Mouse (Mus musculus) hindbrain, embryonic 16.5 days (tissue): ENCODE results near the gene Serpinb9b. TPM values are rescaled to one million over a fixed set of nuclear protein-coding genes. Genes with fewer than 3 reads are reported as not detected.

Source experiments
- ATAC-seq: fragments of 200-750 bp; cut with Nextera tagmentation; 2 replicates; pipeline ENCODE4 v1.8.0; 2017; ENCODE audit warnings: moderate TSS enrichment, moderate library complexity
- H3K27ac ChIP-seq: fragments of 300-500 bp; sonication (generic); 2 replicates; pipeline ENCODE4 v1.5.1; 2014; ENCODE audit warnings: low read depth, mild to moderate bottlenecking, control low read depth, low read length, moderate library complexity
- H3K27me3 ChIP-seq: fragments of 300-500 bp; sonication (generic); replicated peaks from 2 replicates; pipeline ENCODE4 v1.6.1; 2014; ENCODE audit warnings: low read length; ENCODE audit not compliant: control insufficient read depth, insufficient read depth
- H3K36me3 ChIP-seq: fragments of 300-500 bp; sonication (generic); 2 replicates; pipeline ENCODE4 v1.6.1; 2014; ENCODE audit warnings: mild to moderate bottlenecking, low read length, moderate library complexity, mixed read lengths; ENCODE audit not compliant: control insufficient read depth, insufficient read depth
- H3K4me1 ChIP-seq: fragments of 300-500 bp; sonication (generic); 2 replicates; pipeline ENCODE4 v1.6.1; 2014; ENCODE audit warnings: low read depth, low read length; ENCODE audit not compliant: control insufficient read depth, insufficient read depth
- H3K4me2 ChIP-seq: fragments of 300-500 bp; sonication (generic); 2 replicates; pipeline ENCODE4 v1.6.1; 2014; ENCODE audit warnings: mild to moderate bottlenecking, low read length, control low read depth, moderate library complexity
- H3K4me3 ChIP-seq: fragments of 300-500 bp; sonication (generic); 2 replicates; pipeline ENCODE4 v1.5.1; 2014; ENCODE audit warnings: mild to moderate bottlenecking, low read length, control low read depth, moderate library complexity
- H3K9ac ChIP-seq: fragments of 300-500 bp; sonication (generic); 2 replicates; pipeline ENCODE4 v1.6.1; 2014; ENCODE audit warnings: low read depth, mild to moderate bottlenecking, control low read depth, low read length, moderate library complexity
- H3K9me3 ChIP-seq: fragments of 300-500 bp; sonication (generic); 2 replicates; pipeline ENCODE4 v1.6.1; 2014; ENCODE audit warnings: mild to moderate bottlenecking, low read length, moderate library complexity; ENCODE audit not compliant: control insufficient read depth
- WGBS: fragments of 180-500 bp; shearing (Covaris S2); extraction: QIAGEN DNeasy Blood & Tissue Kit; methylation state at CpG from one replicate; pipeline ENCODE4 v1.1.7; 2014; 5-methylcytosine and 5-hydroxymethylcytosine counted together
- polyA plus RNA-seq: library from polyadenylated mRNA; unstranded; fragments of >200 nt; fragmentation: Nextera tagmentation; extraction: Ambion mirVana; gene quantifications from 2 replicates; pipeline ENCODE4 v1.2.1, GENCODE M21; 2015

Serpinb9b gene
- polyA plus RNA-seq, 1 experiment from 2014 or later: 0.14 TPM

GRCm38 (mm10) chr13:33004414-33005105, 22.7 kb upstream of the Serpinb9b start:
- no peaks in the 10 kb centered on the region for H3K36me3 ChIP-seq
- peak overlapping the region; percentile 60 for H3K9ac ChIP-seq
- WGBS: 19% methylated on average over 12 of the region's 12 CpGs
- no peaks in the 10 kb centered on the region for H3K27me3 ChIP-seq
- H3K4me3 ChIP-seq: peak overlapping the region; percentile 34
- H3K27ac ChIP-seq: peak overlapping the region; percentile 48; the same call in 1 of the 2 replicates
- H3K4me2 ChIP-seq: peak overlapping the region; percentile 56
- H3K9me3 ChIP-seq: no peaks in the 10 kb centered on the region
- ATAC-seq: peak; percentile 96
- H3K4me1 ChIP-seq: peaks cover 4% of the 10 kb centered on the region; the same call in 1 of the 2 replicates

GRCm38 (mm10) chr13:33005501-33006075, 21.6 kb upstream of the Serpinb9b start:
- ATAC-seq: no peak
- H3K4me3 ChIP-seq: no peak overlapping the region
- 58% methylated on average over 2 of the region's 2 CpGs for WGBS
- no peaks in the 10 kb centered on the region for H3K36me3 ChIP-seq
- no peak overlapping the region for H3K27ac ChIP-seq
- H3K27me3 ChIP-seq: no peaks in the 10 kb centered on the region
- H3K4me2 ChIP-seq: no peak overlapping the region
- peaks cover 4% of the 10 kb centered on the region; the same call in 1 of the 2 replicates for H3K4me1 ChIP-seq
- no peaks in the 10 kb centered on the region for H3K9me3 ChIP-seq
- no peak overlapping the region for H3K9ac ChIP-seq

GRCm38 (mm10) chr13:33006555-33006954, 20.7 kb upstream of the Serpinb9b start:
- no peak overlapping the region for H3K4me2 ChIP-seq
- H3K9ac ChIP-seq: no peak overlapping the region
- H3K4me1 ChIP-seq: peaks cover 4% of the 10 kb centered on the region; the same call in 1 of the 2 replicates
- 86% methylated on average over 3 of the region's 3 CpGs for WGBS
- H3K27ac ChIP-seq: no peak overlapping the region
- no peak overlapping the region for H3K4me3 ChIP-seq
- no peaks in the 10 kb centered on the region for H3K9me3 ChIP-seq
- H3K36me3 ChIP-seq: no peaks in the 10 kb centered on the region
- H3K27me3 ChIP-seq: no peaks in the 10 kb centered on the region
- ATAC-seq: no peak

- Histone ChIP-seq H3K9ac (no peak overlapping the region), H3K4me2 (no peak overlapping the region), H3K4me1 (no peaks in the 10 kb centered on the region), H3K36me3 (no peaks in the 10 kb centered on the region), H3K9me3 (no peaks in the 10 kb centered on the region), H3K27me3 (no peaks in the 10 kb centered on the region), H3K4me3 (no peak overlapping the region), H3K27ac (no peak overlapping the region)
- no peak for ATAC-seq
- WGBS: 85% methylated on average over 1 of the region's 1 CpGs
Measured at GRCm38 (mm10) chr13:33012395-33012794, 14.8 kb upstream of the Serpinb9b start.

GRCm38 (mm10) chr13:33013271-33013670, 13.9 kb upstream of the Serpinb9b start:
- H3K9ac ChIP-seq: no peak overlapping the region
- H3K4me1 ChIP-seq: no peaks in the 10 kb centered on the region
- H3K27ac ChIP-seq: no peak overlapping the region
- no peaks in the 10 kb centered on the region for H3K36me3 ChIP-seq
- H3K4me3 ChIP-seq: no peak overlapping the region
- no peaks in the 10 kb centered on the region for H3K27me3 ChIP-seq
- ATAC-seq: no peak
- no peaks in the 10 kb centered on the region for H3K9me3 ChIP-seq
- WGBS: 85% methylated on average over 2 of the region's 2 CpGs
- H3K4me2 ChIP-seq: no peak overlapping the region

GRCm38 (mm10) chr13:33022371-33022770, 4.8 kb upstream of the Serpinb9b start:
- Histone ChIP-seq H3K9ac (no peak overlapping the region), H3K36me3 (no peaks in the 10 kb centered on the region), H3K4me1 (no peaks in the 10 kb centered on the region), H3K4me2 (no peak overlapping the region), H3K27me3 (no peaks in the 10 kb centered on the region), H3K27ac (no peak overlapping the region), H3K4me3 (no peak overlapping the region), H3K9me3 (no peaks in the 10 kb centered on the region)
- ATAC-seq: no peak
- 100% methylated on average over 1 of the region's 1 CpGs for WGBS

GRCm38 (mm10) chr13:33026427-33027057, 674 bp upstream of the Serpinb9b start:
- Histone ChIP-seq H3K4me2 (no peak overlapping the region), H3K27me3 (no peaks in the 10 kb centered on the region), H3K4me1 (no peaks in the 10 kb centered on the region), H3K36me3 (no peaks in the 10 kb centered on the region), H3K9ac (no peak overlapping the region), H3K9me3 (no peaks in the 10 kb centered on the region), H3K27ac (no peak overlapping the region), H3K4me3 (no peak overlapping the region)
- 67% methylated on average over 1 of the region's 1 CpGs for WGBS
- ATAC-seq: no peak

GRCm38 (mm10) chr13:33028146-33028545, 930 bp downstream of the Serpinb9b start:
- H3K9ac ChIP-seq: no peak overlapping the region
- H3K4me1 ChIP-seq: no peaks in the 10 kb centered on the region
- no peak overlapping the region for H3K4me3 ChIP-seq
- H3K36me3 ChIP-seq: no peaks in the 10 kb centered on the region
- no peaks in the 10 kb centered on the region for H3K9me3 ChIP-seq
- H3K27me3 ChIP-seq: no peaks in the 10 kb centered on the region
- no peak overlapping the region for H3K4me2 ChIP-seq
- WGBS: 73% methylated on average over 2 of the region's 2 CpGs
- no peak for ATAC-seq
- H3K27ac ChIP-seq: no peak overlapping the region

- no peaks in the 10 kb centered on the region for H3K9me3 ChIP-seq
- no peak overlapping the region for H3K4me2 ChIP-seq
- no peak overlapping the region for H3K27ac ChIP-seq
- ATAC-seq: no peak
- H3K4me1 ChIP-seq: no peaks in the 10 kb centered on the region
- no peak overlapping the region for H3K4me3 ChIP-seq
- H3K9ac ChIP-seq: no peak overlapping the region
- H3K36me3 ChIP-seq: no peaks in the 10 kb centered on the region
- 80% methylated on average over 2 of the region's 2 CpGs for WGBS
- H3K27me3 ChIP-seq: no peaks in the 10 kb centered on the region
Measured at GRCm38 (mm10) chr13:33028550-33028949, 1.3 kb downstream of the Serpinb9b start.
